Mouse (Mus musculus) olfactory bulb, adult 2 months (tissue): ENCODE results near the gene Gper1.

ENCODE experiments used
- CTCF ChIP-seq: fragments of 200-500 bp; IDR thresholded peaks from 2 replicates; pipeline ENCODE4 v1.5.1; 2012; ENCODE audit warnings: low read depth, mild to moderate bottlenecking, low read length, moderate library complexity; ENCODE audit not compliant: insufficient read depth
- POLR2A ChIP-seq: fragments of 200-500 bp; IDR thresholded peaks from 2 replicates; pipeline ENCODE4 v1.6.1; 2012; ENCODE audit warnings: mild to moderate bottlenecking, low read depth, low read length, moderate library complexity; ENCODE audit not compliant: insufficient read depth

GRCm38 (mm10) chr5:139411665-139412314 lies 11.2 kb upstream of the Gper1 start:
- TF ChIP-seq CTCF (no peak), POLR2A (no peak)
